Mouse (Mus musculus) midbrain, postnatal 0 days (tissue): ENCODE measurements around the gene Gbp2b. TPM values are rescaled to one million over a fixed set of nuclear protein-coding genes. Genes with fewer than 3 reads are reported as not detected.
"Not testable (repeated sequence)": the region's sequence is repeated elsewhere in the genome, so short reads cannot be mapped to it uniquely, and the experiment has no call there.

Experiments used
- ATAC-seq: fragments of 200-750 bp; cut with Nextera tagmentation; 2 replicates; pipeline ENCODE4 v1.8.0; 2017; ENCODE audit warnings: moderate number of reproducible peaks, mild to moderate bottlenecking, moderate TSS enrichment, moderate library complexity; ENCODE audit not compliant: low FRiP score
- DNase-seq: peaks from one replicate; pipeline ENCODE4 v3.0.0-alpha.2; 2015; ENCODE audit warnings: low spot score
- H3K27ac ChIP-seq: fragments of 300-500 bp; sonication (generic); 2 replicates; pipeline ENCODE4 v1.5.1; 2014; ENCODE audit warnings: low read depth, mild to moderate bottlenecking, low read length, mixed read lengths
- H3K27me3 ChIP-seq: fragments of 300-500 bp; sonication (generic); 2 replicates; pipeline ENCODE4 v1.6.1; 2014; ENCODE audit warnings: low read length, control low read depth, mixed read lengths; ENCODE audit not compliant: insufficient read depth
- H3K36me3 ChIP-seq: fragments of 300-500 bp; sonication (generic); 2 replicates; pipeline ENCODE4 v1.6.1; 2014; ENCODE audit warnings: low read length, control low read depth, mixed read lengths; ENCODE audit not compliant: insufficient read depth
- H3K4me1 ChIP-seq: fragments of 300-500 bp; sonication (generic); 2 replicates; pipeline ENCODE4 v1.6.1; 2014; ENCODE audit warnings: mild to moderate bottlenecking, control low read depth, antibody characterized with exemption, low read length, mixed read lengths; ENCODE audit not compliant: insufficient read depth
- H3K4me2 ChIP-seq: fragments of 300-500 bp; sonication (generic); 2 replicates; pipeline ENCODE4 v1.6.1; 2014; ENCODE audit warnings: low read depth, mild to moderate bottlenecking, low read length, mixed read lengths; ENCODE audit not compliant: poor library complexity, severe bottlenecking
- H3K4me3 ChIP-seq: fragments of 300-500 bp; sonication (generic); 2 replicates; pipeline ENCODE4 v1.5.1; 2014; ENCODE audit warnings: low read depth, mild to moderate bottlenecking, low read length, moderate library complexity
- H3K9ac ChIP-seq: fragments of 300-500 bp; sonication (generic); replicated peaks from 2 replicates; pipeline ENCODE4 v1.6.1; 2014; ENCODE audit warnings: mild to moderate bottlenecking, low read length, moderate library complexity, mixed read lengths; ENCODE audit not compliant: poor library complexity, severe bottlenecking
- H3K9me3 ChIP-seq: fragments of 300-500 bp; sonication (generic); 2 replicates; pipeline ENCODE4 v1.6.1; 2016; ENCODE audit warnings: low read length, control low read depth
- CTCF ChIP-seq: IDR thresholded peaks from 2 replicates; pipeline ENCODE4 v1.5.1; 2016; ENCODE audit warnings: antibody characterized with exemption, mild to moderate bottlenecking
- WGBS: fragments of 180-500 bp; shearing (Covaris S2); extraction: QIAGEN DNeasy Blood & Tissue Kit; methylation state at CpG from one replicate; pipeline ENCODE4 v1.1.7; 2014; 5-methylcytosine and 5-hydroxymethylcytosine counted together
- polyA plus RNA-seq: library from polyadenylated mRNA; unstranded; fragments of >200 nt; fragmentation: Nextera tagmentation; extraction: Ambion mirVana; gene quantifications from 2 replicates; pipeline ENCODE4 v1.2.1, GENCODE M21; 2015
- total RNA-seq: library from RNA; depleted of rRNA; stranded (reverse); fragments of >200 nt; gene quantifications from 2 replicates; pipeline ENCODE4 v1.2.3, GENCODE M21; 2014

Gbp2b gene
- total and polyA plus RNA-seq, 2 experiments from 2014 or later, result not detected

DNA sequence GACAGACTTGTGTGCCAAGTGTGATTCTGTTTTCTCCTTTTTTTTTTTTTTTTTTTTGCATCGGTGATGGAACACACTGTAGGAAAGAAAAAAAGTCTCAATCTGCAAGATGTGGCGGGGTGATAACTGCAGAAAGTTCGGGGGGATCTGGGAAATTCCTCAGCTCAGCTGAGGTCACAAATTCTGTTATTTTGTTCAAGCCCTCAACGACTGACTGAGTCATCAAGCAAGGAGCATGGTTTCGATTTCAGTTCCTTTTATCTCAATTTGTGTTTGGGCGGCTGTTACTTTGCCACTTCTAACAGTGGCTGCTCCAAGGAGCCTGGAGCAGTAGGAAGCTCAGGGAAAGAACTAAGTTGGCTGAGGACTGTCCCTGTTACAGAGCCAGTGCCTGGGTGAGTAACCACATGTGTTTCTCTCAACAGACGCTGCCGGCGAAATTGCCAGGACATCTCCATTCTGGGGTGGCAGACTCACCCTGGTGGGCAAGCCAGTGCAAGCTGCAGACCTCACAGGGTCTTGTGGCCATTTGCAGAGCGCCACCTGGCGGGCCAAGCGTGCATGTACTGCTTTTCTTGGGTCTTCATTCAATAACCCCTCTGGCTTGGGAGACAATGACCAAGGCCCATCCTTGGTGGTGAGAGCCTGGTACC is 34.2 kb upstream of the Gbp2b start:
- peak; percentile 87 for DNase-seq
- H3K9me3 ChIP-seq, result no peaks in the 10 kb centered on the region
- peak overlapping the region; percentile 23; the same call in 1 of the 2 replicates for H3K4me3 ChIP-seq
- whole genome bisulfite sequencing, result 23% methylated on average over 12 of the region's 12 CpGs
- no peak overlapping the region for H3K9ac ChIP-seq
- H3K4me1 ChIP-seq, result no peaks in the 10 kb centered on the region
- peak; percentile 89 for TF ChIP-seq CTCF
- no peak overlapping the region for H3K27ac ChIP-seq
- no peaks in the 10 kb centered on the region for H3K36me3 ChIP-seq
- H3K4me2 ChIP-seq, result peak overlapping the region; percentile 30
- peak; percentile 78; the same call in 1 of the 2 replicates for ATAC-seq
- no peaks in the 10 kb centered on the region for H3K27me3 ChIP-seq

GRCm38 (mm10) chr3:142561045-142561646 is 33.5 kb upstream of the Gbp2b start:
- H3K4me1 ChIP-seq, result no peaks in the 10 kb centered on the region
- H3K9me3 ChIP-seq, result no peaks in the 10 kb centered on the region
- WGBS, result 92% methylated on average over 14 of the region's 14 CpGs
- no peak overlapping the region for H3K27ac ChIP-seq
- H3K9ac ChIP-seq, result no peak overlapping the region
- no peak for DNase-seq
- no peak overlapping the region for H3K4me2 ChIP-seq
- no peak overlapping the region for H3K4me3 ChIP-seq
- no peaks in the 10 kb centered on the region for H3K27me3 ChIP-seq
- TF ChIP-seq CTCF, result no peak
- no peak for ATAC-seq
- H3K36me3 ChIP-seq, result no peaks in the 10 kb centered on the region

GRCm38 (mm10) chr3:142561666-142562065 is 33.0 kb upstream of the Gbp2b start:
- Histone ChIP-seq H3K4me2 (no peak overlapping the region), H3K9me3 (no peaks in the 10 kb centered on the region), H3K27me3 (no peaks in the 10 kb centered on the region), H3K4me3 (no peak overlapping the region), H3K4me1 (no peaks in the 10 kb centered on the region), H3K36me3 (no peaks in the 10 kb centered on the region), H3K27ac (no peak overlapping the region), H3K9ac (no peak overlapping the region)
- WGBS, result 88% methylated on average over 7 of the region's 7 CpGs
- DNase-seq, result no peak
- no peak for ATAC-seq
- TF ChIP-seq CTCF, result no peak

DNA sequence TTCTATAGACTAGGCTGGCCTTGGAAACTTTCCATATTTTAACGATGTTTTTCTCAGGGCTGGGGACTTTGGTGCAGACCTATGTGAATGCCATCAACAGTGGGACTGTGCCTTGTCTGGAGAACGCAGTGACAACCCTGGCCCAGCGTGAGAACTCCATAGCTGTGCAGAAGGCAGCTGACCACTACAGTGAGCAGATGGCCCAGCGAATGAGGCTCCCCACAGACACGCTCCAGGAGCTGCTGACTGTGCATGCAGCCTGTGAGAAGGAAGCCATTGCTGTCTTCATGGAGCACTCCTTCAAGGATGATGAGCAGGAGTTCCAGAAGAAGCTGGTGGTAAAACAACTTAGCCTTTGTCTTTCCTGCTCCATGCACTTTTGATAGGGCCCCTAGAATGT is 27.2 kb upstream of the Gbp2b start:
- H3K9me3 ChIP-seq, H3K27ac ChIP-seq, H3K9ac ChIP-seq, H3K36me3 ChIP-seq, H3K4me2 ChIP-seq, ATAC-seq, H3K4me3 ChIP-seq, H3K4me1 ChIP-seq, DNase-seq, H3K27me3 ChIP-seq: not testable (repeated sequence)
- 79% methylated on average over 5 of the region's 5 CpGs for WGBS

GRCm38 (mm10) chr3:142570738-142571137 is 23.9 kb upstream of the Gbp2b start:
- Histone ChIP-seq H3K27me3 (no peaks in the 10 kb centered on the region), H3K4me3 (no peak overlapping the region), H3K4me2 (no peak overlapping the region), H3K9ac (no peak overlapping the region), H3K36me3 (no peaks in the 10 kb centered on the region), H3K9me3 (no peaks in the 10 kb centered on the region), H3K27ac (no peak overlapping the region), H3K4me1 (no peaks in the 10 kb centered on the region)
- DNase-seq (no peak), ATAC-seq (no peak)
- WGBS, result 95% methylated on average over 4 of the region's 4 CpGs
- no peak for TF ChIP-seq CTCF

- ATAC-seq, result no peak
- WGBS, result 92% methylated on average over 3 of the region's 3 CpGs
- Histone ChIP-seq H3K27me3 (no peaks in the 10 kb centered on the region), H3K27ac (no peak overlapping the region), H3K9me3 (no peaks in the 10 kb centered on the region), H3K9ac (no peak overlapping the region), H3K4me3 (no peak overlapping the region), H3K36me3 (no peaks in the 10 kb centered on the region), H3K4me2 (no peak overlapping the region), H3K4me1 (no peaks in the 10 kb centered on the region)
- no peak for TF ChIP-seq CTCF
- DNase-seq, result no peak
Measured at GRCm38 (mm10) chr3:142577108-142577507, 17.5 kb upstream of the Gbp2b start.
